Mouse (Mus musculus) cortical plate, adult 2 months (tissue): Measurements from ENCODE around the gene Uxs1. TPM values are rescaled to one million over a fixed set of nuclear protein-coding genes. Genes with fewer than 3 reads are reported as not detected.
A peak's percentile ranks its signal among the peaks of the same experiment; 100 is the strongest.

Experiments
- H3K27ac ChIP-seq: fragments of 200-500 bp; 2 replicates; pipeline ENCODE4 v1.5.1; 2012; ENCODE audit warnings: low read length, control low read depth, inconsistent platforms; ENCODE audit not compliant: insufficient read depth
- H3K4me1 ChIP-seq: fragments of 200-500 bp; 2 replicates; pipeline ENCODE4 v1.6.1; 2011; ENCODE audit warnings: low read length; ENCODE audit not compliant: control insufficient read depth, insufficient read depth
- H3K4me3 ChIP-seq: fragments of 200-500 bp; 2 replicates; pipeline ENCODE4 v1.5.1; 2011; ENCODE audit warnings: mild to moderate bottlenecking, low read length, control low read depth; ENCODE audit not compliant: insufficient read depth
- CTCF ChIP-seq: fragments of 200-500 bp; IDR thresholded peaks from 2 replicates; pipeline ENCODE4 v1.5.1; 2011; ENCODE audit warnings: mild to moderate bottlenecking, control low read depth, low read length; ENCODE audit not compliant: insufficient read depth; ENCODE audit errors: extremely low read depth
- POLR2A ChIP-seq: fragments of 200-500 bp; IDR thresholded peaks from 2 replicates; pipeline ENCODE4 v1.6.1; 2011; ENCODE audit warnings: mild to moderate bottlenecking, low read length, control low read depth; ENCODE audit not compliant: insufficient read depth; ENCODE audit errors: extremely low read depth
- polyA plus RNA-seq: library from polyadenylated mRNA; depleted of rRNA; stranded (reverse); fragments of >200 nt; gene quantifications from 2 replicates; pipeline ENCODE4 v1.2.3, GENCODE M21; 2012; rRNA removed

Gene Uxs1
- polyA plus RNA-seq, 1 experiment = 45.2 TPM

DNA sequence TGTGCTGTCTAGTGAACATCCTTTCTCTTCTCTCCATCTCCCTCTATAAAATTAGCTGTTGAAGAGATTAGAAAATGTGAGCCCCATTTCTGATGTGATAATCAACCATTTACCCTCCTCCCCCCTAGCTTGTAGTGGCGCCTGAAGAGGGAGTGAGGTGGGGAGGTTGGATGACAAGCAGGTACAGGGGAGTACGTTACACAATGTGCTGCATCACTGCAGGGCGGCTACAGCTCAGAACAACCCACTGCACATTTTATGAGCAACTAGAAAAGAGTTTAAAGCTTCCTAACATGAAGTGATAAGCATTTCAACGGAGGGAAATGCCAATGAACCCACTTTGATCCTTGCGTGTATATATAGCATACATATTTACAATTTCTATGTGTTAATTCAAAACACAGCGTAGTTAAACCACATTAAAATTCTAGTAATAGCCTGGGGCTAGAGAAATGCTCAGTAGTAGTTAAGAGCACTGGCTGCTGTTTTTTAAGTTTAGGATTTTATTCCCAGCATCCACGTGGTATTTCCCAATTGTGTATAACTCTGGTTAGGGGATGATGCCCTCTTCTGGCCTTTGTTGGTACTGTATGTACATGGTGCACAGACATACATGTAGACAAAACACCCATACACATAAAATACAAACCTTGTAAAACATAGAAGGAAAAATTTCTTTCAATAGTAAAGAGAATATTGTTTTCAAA is 89.6 kb downstream of the Uxs1 start:
- Histone ChIP-seq H3K4me1 (no peaks in the 10 kb centered on the region), H3K27ac (no peak overlapping the region), H3K4me3 (no peak overlapping the region)
- TF ChIP-seq POLR2A (no peak), CTCF (peak; percentile 28; the same call in 1 of the 2 replicates)

DNA sequence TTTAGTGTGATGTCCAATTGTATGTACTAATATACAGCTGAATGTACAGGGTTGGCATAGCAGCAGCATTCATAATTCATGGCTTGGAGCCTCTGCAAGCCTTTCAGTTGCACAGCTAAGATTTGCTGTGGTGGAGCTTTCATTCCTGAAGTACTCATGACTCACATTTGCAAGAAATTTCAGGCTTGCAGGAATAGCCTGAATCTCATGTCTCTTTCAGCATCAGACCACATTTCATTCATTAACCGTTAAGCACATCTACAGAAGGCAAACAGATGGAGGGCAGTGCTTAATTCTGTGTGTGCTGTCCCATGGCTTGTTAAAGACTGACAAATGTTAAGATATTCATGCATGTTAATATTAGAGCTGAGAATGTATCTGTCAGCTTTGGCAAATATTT is 94.9 kb downstream of the Uxs1 start:
- no peak for TF ChIP-seq CTCF
- no peak for TF ChIP-seq POLR2A
- no peak overlapping the region for H3K4me3 ChIP-seq

DNA sequence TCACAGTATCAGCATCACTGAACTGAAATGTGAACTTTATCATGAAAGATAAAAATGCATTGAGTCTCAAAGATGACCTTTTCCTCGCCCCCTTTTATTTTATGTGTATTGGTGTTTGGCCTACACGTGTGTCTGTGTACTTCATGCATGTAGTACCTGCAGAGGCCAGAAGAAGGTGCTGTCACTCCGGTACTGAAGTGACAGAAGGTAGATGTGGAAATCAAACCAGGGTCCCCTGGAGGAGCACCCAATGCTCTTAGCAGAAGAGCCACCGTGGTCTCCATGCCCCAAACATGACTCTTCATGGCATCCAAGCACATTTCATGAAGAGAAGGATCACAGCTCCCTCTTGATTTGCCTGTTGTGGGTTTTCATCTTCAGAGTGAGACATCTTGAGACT is 95.5 kb downstream of the Uxs1 start:
- H3K4me3 ChIP-seq = no peak overlapping the region
- TF ChIP-seq CTCF = no peak
- TF ChIP-seq POLR2A = no peak
- H3K27ac ChIP-seq = no peak overlapping the region
- peaks cover 2% of the 10 kb centered on the region; the same call in 1 of the 2 replicates for H3K4me1 ChIP-seq

More for the DNA sequence above, 94.9 kb downstream of the Uxs1 start:
- peaks cover 2% of the 10 kb centered on the region; the same call in 1 of the 2 replicates for H3K4me1 ChIP-seq
- H3K27ac ChIP-seq = no peak overlapping the region

DNA sequence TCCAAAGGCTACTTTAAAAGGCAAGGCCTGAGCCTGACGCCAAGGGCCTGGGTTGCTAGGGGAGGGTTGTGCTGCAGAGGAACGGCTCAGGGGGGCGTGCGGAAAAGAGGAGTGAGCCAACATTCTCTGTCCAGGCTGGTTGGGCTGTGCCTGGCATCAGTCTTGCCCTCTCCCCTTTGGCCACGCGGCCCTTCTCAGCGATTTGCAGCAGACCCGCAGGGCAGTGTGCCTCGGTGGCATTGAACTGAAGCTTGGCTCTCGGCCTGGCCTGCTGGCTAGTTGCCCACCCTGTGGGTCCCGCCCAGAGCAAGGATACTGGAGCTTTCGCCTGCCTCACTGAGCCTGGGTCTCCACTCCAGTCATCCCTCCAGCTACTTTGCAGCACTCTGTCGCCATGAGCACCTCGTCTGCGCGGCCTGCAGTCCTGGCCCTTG is 97.1 kb downstream of the Uxs1 start, which contains the start of gene 1500015O10Rik:
TSS of gene 1500015O10Rik (plus strand) at position 112 of the 434 bp plus-strand sequence.
- Histone ChIP-seq H3K4me3 (no peak within 1 kb of the TSS), H3K27ac (no peak within 1 kb of the TSS), H3K4me1 (peaks cover 2% of the 10 kb centered on the region; the same call in 1 of the 2 replicates)
- TF ChIP-seq POLR2A (no peak), CTCF (no peak)

DNA sequence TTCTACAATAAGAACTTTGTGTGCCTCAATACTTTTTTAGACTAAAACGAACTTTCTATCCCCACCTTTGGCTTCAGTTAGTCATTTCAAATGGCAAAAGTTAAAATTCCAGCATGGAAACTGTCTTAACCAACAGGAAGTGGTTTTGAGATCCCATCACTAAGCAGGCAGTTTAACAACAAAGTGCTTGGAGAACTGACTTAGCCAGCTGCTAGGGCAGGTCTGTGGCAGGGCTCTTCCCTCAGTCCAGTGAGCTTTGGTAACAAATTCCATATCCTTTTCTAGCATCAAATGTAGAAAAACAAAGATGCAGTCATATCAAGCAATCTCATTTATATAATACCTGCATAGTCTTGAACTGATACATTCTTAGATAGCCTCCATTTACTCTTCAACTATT is 105.1 kb downstream of the Uxs1 start:
- Histone ChIP-seq H3K4me1 (no peaks in the 10 kb centered on the region), H3K4me3 (no peak overlapping the region), H3K27ac (no peak overlapping the region)
- TF ChIP-seq CTCF (no peak), POLR2A (no peak)

- no peaks in the 10 kb centered on the region for H3K4me1 ChIP-seq
- H3K27ac ChIP-seq = no peak overlapping the region
- no peak for TF ChIP-seq POLR2A
- TF ChIP-seq CTCF = no peak
- H3K4me3 ChIP-seq = no peak overlapping the region
Measured at GRCm38 (mm10) chr1:43718793-43719192, 108.8 kb downstream of the Uxs1 start.

DNA sequence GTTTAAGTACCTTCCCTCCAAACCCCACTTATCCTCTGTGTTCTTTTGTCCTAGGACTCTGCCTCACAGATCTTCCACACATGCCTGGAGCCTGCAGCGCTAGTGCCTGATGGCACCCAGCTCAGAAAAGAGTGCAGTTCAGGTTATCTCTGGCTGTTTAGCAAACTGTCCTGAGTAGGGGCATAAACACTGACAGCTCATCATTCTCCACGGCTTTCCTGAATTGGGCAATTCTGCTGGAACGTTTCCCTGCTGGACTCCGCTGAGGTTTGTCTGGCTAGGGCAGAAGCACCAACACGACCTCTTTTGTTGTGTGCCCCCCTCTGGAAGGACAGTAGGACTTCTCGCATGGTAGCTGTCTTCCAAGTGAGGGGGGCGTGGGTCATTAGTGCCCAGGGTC is 109.6 kb downstream of the Uxs1 start:
- TF ChIP-seq POLR2A (no peak), CTCF (no peak)
- no peak overlapping the region for H3K4me3 ChIP-seq
- no peaks in the 10 kb centered on the region for H3K4me1 ChIP-seq
- H3K27ac ChIP-seq = no peak overlapping the region

GRCm38 (mm10) chr1:43714841-43715240 is 112.8 kb downstream of the Uxs1 start:
- TF ChIP-seq CTCF = no peak
- TF ChIP-seq POLR2A = no peak
- Histone ChIP-seq H3K4me3 (no peak overlapping the region), H3K27ac (no peak overlapping the region), H3K4me1 (no peaks in the 10 kb centered on the region)

- TF ChIP-seq CTCF = no peak
- peaks cover 4% of the 10 kb centered on the region; the same call in 1 of the 2 replicates for H3K4me1 ChIP-seq
- no peak overlapping the region for H3K4me3 ChIP-seq
- no peak overlapping the region for H3K27ac ChIP-seq
Measured at GRCm38 (mm10) chr1:43698577-43699000, 129.0 kb downstream of the Uxs1 start.

Other genes starting within 250 kb of the Uxs1 start
- gene 1500015O10Rik, start 97.2 kb downstream of the Uxs1 start, polyA plus RNA-seq = 1.6 and 2.8 TPM in 2 replicates
- 25.8 and 25.9 TPM in 2 replicates for gene Tpp2, start 105.8 kb upstream of the Uxs1 start, polyA plus RNA-seq
- 0.02 and 0.08 TPM in 2 replicates for gene Mettl21c, start 192.2 kb upstream of the Uxs1 start, polyA plus RNA-seq
- not detected in 2 replicates for gene Gm8251, start 234.1 kb upstream of the Uxs1 start, polyA plus RNA-seq